Mouse (Mus musculus) WW6 (cell line): ENCODE results near the gene Plppr5.

ENCODE experiments used
- DNase-seq: peaks from one replicate; pipeline ENCODE4 v3.0.0-alpha.2; 2013; ENCODE audit warnings: low read depth, low spot score

Gene Plppr5

DNA sequence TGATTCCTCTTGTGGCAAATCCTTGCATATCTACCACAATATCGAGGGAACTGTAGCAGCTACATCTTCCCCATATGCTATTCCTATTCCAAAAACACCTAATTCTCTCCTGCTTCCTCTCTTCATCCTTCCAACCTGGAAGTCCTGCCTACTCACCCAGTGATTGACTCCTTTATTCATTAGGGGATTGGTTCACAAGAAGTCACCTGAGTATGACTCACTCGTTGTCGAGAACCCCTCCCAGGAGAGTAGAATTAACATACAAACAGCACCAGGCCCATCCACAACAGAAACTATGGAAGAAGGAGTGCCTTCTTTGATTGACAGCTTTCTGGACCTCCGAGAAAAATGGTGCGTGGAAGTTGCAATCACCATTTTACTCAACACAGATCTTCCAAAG is 121.7 kb downstream of the Plppr5 start:
- no peak for DNase-seq

DNA sequence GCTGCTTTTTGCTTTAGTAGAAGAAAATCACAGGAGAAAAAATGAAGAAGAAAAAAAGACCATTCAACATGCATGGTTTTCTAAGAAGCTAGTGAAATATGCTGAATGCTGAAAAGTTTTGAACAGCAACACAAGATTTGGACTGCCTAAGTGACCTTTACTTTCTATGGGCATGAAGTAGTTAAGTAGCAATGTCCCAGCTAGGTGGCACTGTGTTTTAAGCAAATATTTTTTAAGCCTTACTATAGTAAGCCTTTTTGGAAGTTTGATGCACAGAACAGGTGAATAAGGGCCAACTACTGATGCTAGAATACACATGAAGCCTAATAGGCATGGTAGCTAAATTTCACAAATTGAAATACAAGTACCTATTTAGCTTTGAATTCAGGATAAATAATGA is 134.2 kb downstream of the Plppr5 start:
- no peak for DNase-seq

DNA sequence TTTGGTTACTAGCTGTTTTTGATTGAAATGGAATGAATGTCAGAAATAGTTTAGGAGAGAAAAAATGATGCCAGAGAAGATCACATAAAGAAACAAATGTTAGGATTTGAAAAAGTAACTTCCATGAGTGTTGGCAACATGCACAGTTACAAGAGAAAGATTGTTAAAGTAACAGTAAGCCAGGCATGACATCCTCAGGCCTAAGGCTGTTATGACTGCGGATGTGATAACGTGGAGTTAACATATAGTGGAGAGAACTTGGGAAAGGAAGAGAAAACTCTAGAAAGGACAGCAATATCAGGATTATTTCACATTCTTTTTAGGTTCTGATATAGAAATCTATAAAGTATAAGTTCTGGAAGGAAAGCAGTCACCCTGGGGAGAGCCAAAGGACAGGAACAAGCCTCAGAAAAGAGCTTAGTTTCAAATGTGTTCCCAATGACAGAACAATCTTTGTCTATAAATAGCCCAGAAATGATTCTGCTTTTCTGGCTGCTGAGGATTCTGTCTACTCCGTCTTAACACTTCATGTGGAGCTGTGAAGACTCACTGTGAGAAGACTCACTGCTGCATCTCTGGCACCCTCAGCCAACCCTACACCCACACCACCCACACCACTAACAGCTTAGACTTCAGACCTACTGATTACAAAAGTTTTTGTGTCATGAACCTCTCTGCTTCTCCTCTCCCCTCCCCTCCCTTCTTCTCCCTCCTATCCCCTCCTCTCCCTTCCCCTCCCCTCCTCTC is 142.1 kb downstream of the Plppr5 start:
- no peak for DNase-seq

DNA sequence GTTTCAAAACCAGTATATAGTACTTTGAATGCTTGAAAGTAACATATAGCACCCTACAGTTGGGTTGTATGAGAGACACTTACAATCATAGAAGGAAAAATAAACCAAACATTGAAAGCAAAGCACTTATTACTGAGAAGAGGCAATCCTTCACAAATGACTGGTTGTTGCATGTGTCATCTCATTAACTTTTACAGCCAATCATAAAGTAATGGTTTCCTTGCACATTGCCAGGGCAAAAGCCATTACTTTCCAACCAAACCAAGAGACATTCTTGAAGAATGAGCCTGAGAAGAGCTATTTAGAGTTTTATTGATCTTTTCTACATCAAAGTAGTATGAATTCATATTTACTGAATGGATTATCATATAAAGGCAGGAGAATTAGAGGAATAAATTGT is 148.8 kb downstream of the Plppr5 start:
- no peak for DNase-seq

DNA sequence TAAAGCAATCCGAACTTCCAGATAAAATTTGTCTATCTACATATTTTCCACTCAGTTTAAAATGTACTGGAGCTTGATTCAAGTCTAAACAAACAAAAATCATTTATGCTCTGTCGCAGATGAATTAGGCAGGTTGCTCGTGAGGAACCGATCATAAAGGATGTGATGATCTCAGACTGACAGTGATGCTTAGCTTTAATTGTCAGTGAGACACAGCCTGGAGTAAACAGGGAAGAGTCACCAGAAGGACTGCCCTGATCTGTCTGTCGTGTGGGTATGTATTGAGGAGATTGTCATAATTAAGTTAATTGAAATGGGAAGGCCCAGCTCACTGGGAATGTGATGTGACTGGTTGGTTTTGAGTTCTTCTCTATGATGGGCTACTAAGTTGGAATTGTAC is 149.9 kb downstream of the Plppr5 start:
- DNase-seq, result no peak

DNA sequence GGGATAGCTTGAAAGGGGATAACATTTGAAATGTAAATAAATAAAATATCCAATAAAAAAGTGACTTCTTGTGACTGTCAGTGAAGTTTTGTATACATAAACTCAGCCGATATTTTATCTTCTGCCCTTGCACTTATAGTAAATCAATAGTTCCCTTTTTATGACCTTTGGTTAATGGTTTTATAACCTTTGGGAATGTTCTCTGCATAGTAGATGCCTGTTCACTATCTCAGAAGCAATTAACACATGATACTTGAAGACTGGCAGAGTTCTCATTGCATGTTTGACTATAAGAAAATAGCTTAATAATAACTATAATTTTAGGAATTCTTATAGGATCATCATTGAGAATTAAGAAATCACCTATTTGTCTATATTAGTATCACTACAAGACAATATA is 150.9 kb downstream of the Plppr5 start:
- DNase-seq, result no peak

DNA sequence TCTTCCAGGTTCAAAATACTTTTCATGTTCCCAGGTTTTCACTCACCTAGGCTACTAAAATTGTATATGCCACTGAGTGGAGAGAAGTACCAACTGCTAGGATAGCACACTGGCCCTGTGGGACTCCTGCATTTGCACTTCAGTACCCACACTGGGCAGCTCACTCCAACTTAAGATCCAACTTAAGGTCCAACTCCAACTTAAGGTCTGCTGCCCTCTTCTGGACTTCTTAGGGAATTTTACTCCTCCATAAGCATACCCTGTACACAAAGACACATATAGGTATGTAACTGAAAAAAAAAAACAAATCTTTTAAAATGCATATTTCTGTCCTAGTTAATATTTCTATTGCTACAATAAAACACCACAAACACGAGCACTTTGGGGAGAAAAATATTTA is 153.5 kb downstream of the Plppr5 start:
- DNase-seq, result peak; percentile 16

DNA sequence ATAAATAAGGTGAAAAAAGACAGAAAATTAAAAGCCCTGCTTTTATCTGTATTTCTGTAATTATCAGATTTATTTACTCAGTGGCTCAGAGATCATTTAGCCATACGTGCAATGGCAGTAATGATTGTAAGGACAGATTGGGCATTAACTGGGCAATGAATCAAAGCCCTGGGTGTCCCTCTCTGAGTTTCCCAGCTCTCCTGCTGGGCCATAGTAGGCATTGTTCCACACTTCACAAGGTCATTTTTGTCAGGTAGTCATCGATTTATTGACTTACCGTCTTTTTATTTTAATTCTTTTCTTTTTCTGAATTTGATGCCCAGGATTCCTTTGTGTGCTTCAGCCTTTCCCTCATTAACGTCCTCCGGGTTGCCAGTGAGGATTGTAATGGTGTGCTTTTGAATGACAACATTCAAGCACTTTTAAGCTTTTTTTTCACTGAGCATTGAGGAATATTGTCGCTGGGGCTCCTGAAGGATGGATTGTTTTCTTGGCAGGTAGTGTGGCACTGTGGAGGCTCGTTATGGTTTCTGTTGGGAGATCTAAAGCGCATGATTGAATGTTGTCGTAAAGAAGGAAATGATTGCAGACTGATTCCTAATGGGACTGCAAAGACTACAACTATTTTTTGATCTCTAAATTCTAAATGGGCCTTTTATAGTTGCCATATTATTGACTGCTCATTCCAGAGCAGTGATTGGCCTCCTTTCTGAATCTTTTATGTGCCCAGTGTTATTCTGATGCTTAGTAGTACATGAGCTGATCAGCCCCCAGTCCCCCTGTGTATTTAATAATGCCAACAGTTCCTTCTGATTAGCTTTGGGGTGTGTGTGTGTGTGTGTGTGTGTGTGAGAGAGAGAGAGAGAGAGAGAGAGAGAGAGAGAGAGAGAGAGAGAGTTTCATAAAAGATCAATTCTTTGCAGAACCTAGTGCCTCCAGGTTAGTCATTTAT is 154.8 kb downstream of the Plppr5 start:
- no peak for DNase-seq

DNA sequence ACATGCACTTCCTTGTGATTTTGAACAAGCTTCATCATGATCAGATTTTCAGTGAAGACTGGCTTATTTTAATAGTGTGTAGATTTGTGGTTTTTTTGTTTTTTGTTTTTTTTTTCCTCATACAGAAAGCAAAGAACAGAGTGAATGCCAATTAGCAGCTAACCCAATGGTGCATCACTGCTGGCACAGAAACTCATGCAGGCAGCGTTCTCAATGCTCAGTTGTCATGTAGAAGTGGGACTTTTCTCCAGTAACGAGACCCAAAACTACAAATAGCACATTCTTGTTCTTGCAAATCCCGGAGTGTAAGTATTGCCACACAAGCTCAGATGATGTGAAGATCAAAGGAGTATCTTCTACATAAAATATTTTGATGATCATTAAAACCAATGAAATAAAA is 156.9 kb downstream of the Plppr5 start:
- DNase-seq, result no peak

DNA sequence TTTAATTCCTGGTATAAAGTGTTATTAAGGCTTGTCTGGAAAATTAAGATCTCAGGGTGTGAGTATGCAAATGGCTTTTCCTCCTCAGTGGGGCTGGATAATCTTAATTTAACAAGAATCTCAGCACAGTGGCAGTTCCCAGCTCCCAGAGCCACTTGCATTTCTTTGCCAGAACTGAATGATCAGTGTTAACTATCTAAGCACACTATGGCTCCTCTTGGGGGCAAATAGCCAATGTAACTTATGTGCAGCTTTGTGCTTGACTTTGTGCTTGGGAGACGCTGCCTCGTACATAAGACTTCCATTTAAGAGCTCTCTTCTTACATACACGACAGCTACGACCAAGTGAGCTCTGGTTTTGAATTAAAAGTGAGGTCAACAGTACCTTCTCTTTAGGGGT is 158.0 kb downstream of the Plppr5 start:
- DNase-seq, result no peak
